Mouse (Mus musculus) heart, postnatal 10 days (tissue): ENCODE results near the gene Drd4. TPM values are rescaled to one million over a fixed set of nuclear protein-coding genes. Genes with fewer than 3 reads are reported as not detected.

Experiments
- DNase-seq, 2 experiments: peaks; one replicate each; pipeline ENCODE4 v3.0.0; 2021
- intact Hi-C: fragments of 180-260 bp; cut with DNase I; formaldehyde crosslinking; loops from one replicate; pipeline ENCODE4 v1.15.1; 2025
- total RNA-seq, 2 experiments: library from RNA; stranded (reverse); gene quantifications; 2 replicates each; pipeline ENCODE4 v1.2.3; 2021

The Drd4 gene
- total RNA-seq, 2 experiments from 2014 or later = not detected

DNA sequence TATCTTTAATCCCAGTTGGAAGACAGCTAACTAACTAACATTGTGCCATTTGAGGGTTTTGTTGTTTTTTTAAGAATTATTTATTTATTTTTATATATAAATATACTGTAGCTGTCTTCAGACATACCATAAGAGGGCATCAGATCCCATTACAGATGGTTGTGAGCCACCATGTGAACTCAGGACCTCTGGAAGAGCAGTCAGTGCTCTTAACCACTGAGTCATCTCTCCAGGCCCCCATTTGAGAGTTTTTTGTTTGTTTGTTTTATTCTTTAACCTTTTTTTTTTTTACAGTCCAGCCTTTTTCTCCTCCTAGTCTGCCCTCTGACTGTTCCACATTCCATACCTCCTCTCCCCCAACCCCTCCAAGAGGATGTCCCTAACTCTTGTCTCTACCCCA lies 38.9 kb downstream of the Drd4 start:
- no peak for DNase-seq
- intact Hi-C loops = no loop called here

- intact Hi-C loops = no loop called here
- DNase-seq = no peak
Measured at GRCm38 (mm10) chr7:141331990-141332389, 40.2 kb downstream of the Drd4 start.

- no peak for DNase-seq
Measured at GRCm38 (mm10) chr7:141335044-141335579, 43.3 kb downstream of the Drd4 start.

DNA sequence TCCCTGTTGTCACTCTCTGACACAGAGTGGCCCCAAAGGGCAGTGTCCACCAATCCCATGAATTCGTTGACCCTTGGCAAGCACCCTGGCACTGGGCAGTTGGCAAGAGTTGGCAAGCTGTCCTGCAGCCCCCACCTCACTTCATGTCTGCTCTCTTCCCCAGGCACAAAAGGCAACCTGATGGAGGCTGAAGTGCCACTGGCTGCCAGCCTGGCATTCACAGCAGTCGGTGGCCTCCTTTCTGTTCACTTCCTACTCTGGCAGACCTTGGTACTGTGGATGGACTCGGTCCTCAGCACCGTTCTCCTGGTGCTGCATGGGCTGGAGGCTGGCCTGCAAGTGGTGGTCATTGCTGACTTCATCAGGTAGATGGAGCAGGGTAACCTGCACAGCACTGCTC lies 43.9 kb downstream of the Drd4 start:
- intact Hi-C loops = no loop called here
- no peak for DNase-seq

More at GRCm38 (mm10) chr7:141335044-141335579, 43.3 kb downstream of the Drd4 start:
- intact Hi-C loops = no loop called here

GRCm38 (mm10) chr7:141336296-141336695 lies 44.5 kb downstream of the Drd4 start:
- intact Hi-C loops = no loop called here
- no peak for DNase-seq

- DNase-seq = no peak
Measured at GRCm38 (mm10) chr7:141337716-141338416, 46.1 kb downstream of the Drd4 start.

GRCm38 (mm10) chr7:141338576-141339131 lies 46.8 kb downstream of the Drd4 start, which contains the start of gene Eps8l2:
Gene Eps8l2, plus strand, starts transcription at chr7:141338880.
- DNase-seq = peak; percentile 30 to 34

More at GRCm38 (mm10) chr7:141337716-141338416, 46.1 kb downstream of the Drd4 start:
- intact Hi-C loops = no loop called here

DNA sequence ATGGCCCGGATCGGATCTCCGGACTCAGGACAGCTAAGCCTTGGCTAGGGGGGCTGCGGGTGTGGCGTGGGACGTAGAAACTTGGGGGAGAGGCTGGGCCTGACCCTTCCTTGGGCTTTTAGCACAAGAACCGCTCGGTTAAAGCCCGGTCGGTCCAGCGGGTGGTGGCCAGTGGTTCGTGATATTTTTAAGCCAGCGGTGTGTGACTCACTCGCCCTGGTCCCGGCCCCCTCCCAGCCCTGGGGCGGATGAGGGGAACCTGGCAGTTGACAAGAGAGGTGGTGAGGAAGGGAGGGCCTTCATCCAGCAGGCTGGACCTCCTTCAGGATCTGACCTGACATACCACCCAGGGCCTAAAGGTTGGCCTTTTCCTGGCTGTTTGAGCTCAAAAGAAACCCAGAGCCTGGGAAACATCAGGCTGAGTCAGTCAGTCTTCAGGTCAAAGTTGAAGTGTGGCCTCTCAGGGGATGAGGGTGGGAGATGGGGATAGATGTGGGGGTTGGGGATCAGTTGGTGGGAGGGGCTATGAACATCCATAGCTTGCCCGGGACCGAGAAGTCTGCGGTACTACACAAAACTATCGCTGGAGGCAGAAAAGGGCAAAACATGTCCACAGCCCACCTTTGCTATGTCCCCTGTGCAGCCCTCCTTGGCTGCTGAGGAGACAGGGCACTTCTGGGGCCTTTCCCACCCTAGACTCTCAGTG lies 47.6 kb downstream of the Drd4 start:
- DNase-seq = no peak
- intact Hi-C loops = no loop called here

More at GRCm38 (mm10) chr7:141338576-141339131, 46.8 kb downstream of the Drd4 start, which contains the start of gene Eps8l2:
- intact Hi-C loops = no loop called here

DNA sequence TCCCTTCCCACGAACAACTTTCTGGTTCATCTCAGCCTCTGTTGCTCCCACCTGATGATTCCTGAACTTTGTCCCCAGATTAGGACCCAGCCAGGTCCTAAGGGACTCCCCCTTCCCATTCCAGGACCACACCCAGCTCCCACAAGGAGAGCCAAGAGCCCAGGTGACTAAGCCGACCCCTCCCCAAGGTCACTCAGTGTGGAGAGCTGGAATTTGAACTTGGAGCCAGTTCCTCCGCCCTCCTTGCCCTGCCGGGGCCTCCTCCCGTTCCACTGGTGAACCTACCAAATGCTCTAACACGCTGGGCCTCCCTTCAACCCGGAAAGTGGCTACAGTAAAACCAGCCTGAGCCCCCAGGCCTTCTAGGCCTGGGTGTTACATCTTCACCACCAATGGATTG lies 48.2 kb downstream of the Drd4 start:
- intact Hi-C loops = no loop called here

GRCm38 (mm10) chr7:141340476-141340875 lies 48.7 kb downstream of the Drd4 start:
- intact Hi-C loops = no loop called here
- no peak for DNase-seq

More for the DNA sequence above, 48.2 kb downstream of the Drd4 start:
- no peak for DNase-seq

DNA sequence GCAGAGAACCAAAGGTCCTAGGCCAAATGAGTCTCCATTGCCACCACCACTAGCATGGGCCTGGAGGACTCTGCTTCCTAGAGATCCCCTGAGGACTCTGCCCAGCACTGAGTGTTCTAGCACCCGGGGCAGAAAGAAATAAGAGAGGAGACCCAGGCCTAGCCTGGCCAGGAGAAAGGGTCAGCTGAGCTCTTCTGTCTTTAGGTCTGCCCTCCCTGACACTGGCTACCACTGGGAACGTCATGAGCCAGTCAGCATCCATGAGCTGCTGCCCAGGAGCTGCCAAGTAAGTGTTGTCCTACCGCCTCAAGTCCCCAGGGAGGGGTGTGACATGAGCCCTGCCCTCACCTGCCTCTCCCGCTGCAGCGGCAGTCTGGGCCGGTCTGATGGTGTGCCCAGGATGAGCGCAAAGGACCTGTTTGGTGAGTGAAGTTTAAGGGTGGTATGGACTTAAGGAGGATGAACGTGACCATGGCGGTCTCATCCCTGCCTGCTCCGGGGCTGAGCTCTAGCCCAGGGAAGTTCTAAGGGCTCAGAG lies 50.0 kb downstream of the Drd4 start:
- no peak for DNase-seq
- intact Hi-C loops = no loop called here

GRCm38 (mm10) chr7:141343230-141343629 lies 51.4 kb downstream of the Drd4 start:
- DNase-seq = no peak
- intact Hi-C loops = no loop called here

- intact Hi-C loops = no loop called here
- DNase-seq = no peak
Measured at GRCm38 (mm10) chr7:141343696-141344095, 51.9 kb downstream of the Drd4 start.

- intact Hi-C loops = no loop called here
- no peak for DNase-seq
Measured at GRCm38 (mm10) chr7:141344787-141345186, 53.0 kb downstream of the Drd4 start.

Other genes with a start within 250 kb of the Drd4 start
- under 1 TPM in 1 of 2 experiments, not detected in 1; 0.22 TPM for gene B4galnt4, start 230.9 kb upstream of the Drd4 start, total RNA-seq
- gene Pkp3, start 213.8 kb upstream of the Drd4 start, total RNA-seq = under 1 TPM in 1 of 2 experiments, not detected in 1; 0.24 TPM
- 1 to 10 TPM; 6.7 to 8.2 TPM for gene Sigirr, start 191.4 kb upstream of the Drd4 start, total RNA-seq
- under 1 TPM; 0.10 to 0.14 TPM for gene Ano9, start 174.2 kb upstream of the Drd4 start, total RNA-seq
- gene Ptdss2, start 169.6 kb upstream of the Drd4 start, total RNA-seq = 10 to 100 TPM; 37.4 to 45.9 TPM
- 10 to 100 TPM; 72.9 to 75.3 TPM for gene Rnh1, start 119.1 kb upstream of the Drd4 start, total RNA-seq
- gene Hras, start 98.0 kb upstream of the Drd4 start, total RNA-seq = 100 to 1,000 TPM; 102 to 114 TPM
- 1 to 10 TPM; 3.3 to 4.0 TPM for gene Lrrc56, start 97.8 kb upstream of the Drd4 start, total RNA-seq
- not detected for gene Lmntd2, start 77.9 kb upstream of the Drd4 start, total RNA-seq
- gene Rassf7, start 76.1 kb upstream of the Drd4 start, total RNA-seq = 1 to 10 TPM; 1.9 to 4.9 TPM
- gene Phrf1, start 63.2 kb upstream of the Drd4 start, total RNA-seq = 10 to 100 TPM; 46.1 to 47.4 TPM
- gene Irf7, start 25.5 kb upstream of the Drd4 start, total RNA-seq = 1 to 10 TPM; 1.7 TPM
- not detected for gene Cdhr5, start 15.2 kb upstream of the Drd4 start, total RNA-seq
- under 1 TPM in 1 of 2 experiments, not detected in 1; 0.48 TPM for gene Sct, start 12.9 kb upstream of the Drd4 start, total RNA-seq
- 10 to 100 TPM; 25.0 to 27.0 TPM for gene Deaf1, start 35.7 kb downstream of the Drd4 start, total RNA-seq
- 10 to 100 TPM; 13.5 to 14.7 TPM for gene Tmem80, start 35.7 kb downstream of the Drd4 start, total RNA-seq
- gene Eps8l2, start 46.9 kb downstream of the Drd4 start, total RNA-seq = 1 to 10 TPM; 2.8 to 3.0 TPM
- 100 to 1,000 TPM; 137 to 155 TPM for gene Taldo1, start 100.2 kb downstream of the Drd4 start, total RNA-seq
- gene Gatd1, start 122.1 kb downstream of the Drd4 start, total RNA-seq = 10 to 100 TPM; 12.2 to 15.0 TPM
- gene Cend1, start 137.5 kb downstream of the Drd4 start, total RNA-seq = 1 to 10 TPM; 1.6 TPM
- 10 to 100 TPM; 53.3 to 59.8 TPM for gene Slc25a22, start 145.9 kb downstream of the Drd4 start, total RNA-seq
- gene Pidd1, start 152.0 kb downstream of the Drd4 start, total RNA-seq = 1 to 10 TPM; 2.3 to 3.5 TPM
- 1,000 to 10,000 TPM; 1,065 to 1,124 TPM for gene Rplp2, start 155.4 kb downstream of the Drd4 start, total RNA-seq
- 100 to 1,000 TPM; 244 to 353 TPM for gene Pnpla2, start 163.2 kb downstream of the Drd4 start, total RNA-seq
- 10 to 100 TPM; 23.2 to 26.1 TPM for gene Cracr2b, start 169.1 kb downstream of the Drd4 start, total RNA-seq
- gene Cd151, start 175.4 kb downstream of the Drd4 start, total RNA-seq = 100 to 1,000 TPM; 297 to 312 TPM
- 10 to 100 TPM; 59.8 to 65.5 TPM for gene Polr2l, start 183.1 kb downstream of the Drd4 start, total RNA-seq
- 10 to 100 TPM; 37.3 to 38.9 TPM for gene Tspan4, start 183.2 kb downstream of the Drd4 start, total RNA-seq
- 10 to 100 TPM; 32.7 to 37.3 TPM for gene Chid1, start 247.9 kb downstream of the Drd4 start, total RNA-seq